Mouse (Mus musculus): ENCODE measurements around the gene Golga2. TPM values are rescaled to one million over a fixed set of nuclear protein-coding genes. Genes with fewer than 3 reads are reported as not detected.

Golga2 gene
- total RNA-seq, 2 experiments from 2014 or later = 73.8 to 86.1 TPM

DNA sequence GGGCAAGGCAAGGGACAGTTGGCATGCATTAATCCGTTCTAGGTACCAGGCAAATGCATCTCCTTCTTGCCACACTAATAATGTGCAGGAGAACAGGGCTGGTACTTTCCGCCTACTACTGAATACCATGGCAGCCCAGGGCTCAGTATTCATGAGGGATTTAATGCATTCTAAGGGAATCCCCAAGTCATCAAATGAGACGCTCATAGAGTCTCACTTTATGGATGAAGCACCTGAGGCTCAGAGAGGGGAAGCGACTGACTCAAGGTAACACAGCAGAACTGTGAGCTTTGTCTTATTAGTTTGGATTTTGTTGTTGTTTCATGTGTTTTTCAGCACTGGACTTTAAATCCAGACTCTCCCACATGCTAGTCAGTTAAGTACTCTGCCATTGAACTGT is 54.9 kb downstream of the Golga2 start:
- no peak for DNase-seq (ENCODE audit: low spot score in 2 of 2)

DNA sequence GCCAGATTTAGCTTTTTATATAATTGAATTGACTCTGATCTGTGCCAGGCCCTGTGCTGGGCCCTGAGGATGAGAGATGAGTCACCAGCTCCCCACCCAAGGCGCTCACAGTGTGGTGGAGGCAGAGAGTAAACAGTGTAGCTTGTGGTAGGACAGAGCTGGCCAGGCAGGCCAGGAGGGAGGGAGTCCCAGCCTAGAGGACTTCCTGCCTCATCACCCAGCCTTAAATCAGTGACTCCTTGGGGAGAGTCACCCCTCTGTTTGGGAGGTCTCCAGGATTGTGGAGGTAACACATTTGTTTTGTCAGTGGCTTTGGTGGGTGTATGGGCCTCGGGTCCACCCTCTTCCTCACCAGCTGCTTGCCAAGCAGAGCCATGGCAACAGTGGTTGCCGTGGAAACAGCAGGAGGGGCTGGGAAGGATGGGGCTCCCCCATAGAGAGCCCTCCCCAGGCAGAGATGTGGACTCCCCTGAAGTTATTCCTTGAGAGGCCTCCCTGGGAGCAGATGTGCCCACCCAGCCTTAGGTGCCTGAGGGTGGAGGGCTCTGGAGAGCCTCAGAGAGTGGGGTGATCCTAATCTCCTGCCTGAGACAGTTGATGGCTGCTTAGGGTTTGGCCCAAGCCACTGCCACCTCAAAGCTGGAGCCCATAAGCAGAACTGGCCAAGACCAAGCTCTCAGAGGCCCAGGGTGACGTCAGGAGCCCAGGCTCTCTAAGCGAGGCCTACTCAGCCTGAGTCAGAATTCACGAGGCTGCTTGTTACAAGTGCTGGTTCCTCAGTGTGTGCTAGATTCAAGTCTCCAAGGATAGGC is 55.6 kb downstream of the Golga2 start:
- peak in 1 of 2 experiments; percentile 46 for DNase-seq (ENCODE audit: low spot score in 2 of 2)

DNA sequence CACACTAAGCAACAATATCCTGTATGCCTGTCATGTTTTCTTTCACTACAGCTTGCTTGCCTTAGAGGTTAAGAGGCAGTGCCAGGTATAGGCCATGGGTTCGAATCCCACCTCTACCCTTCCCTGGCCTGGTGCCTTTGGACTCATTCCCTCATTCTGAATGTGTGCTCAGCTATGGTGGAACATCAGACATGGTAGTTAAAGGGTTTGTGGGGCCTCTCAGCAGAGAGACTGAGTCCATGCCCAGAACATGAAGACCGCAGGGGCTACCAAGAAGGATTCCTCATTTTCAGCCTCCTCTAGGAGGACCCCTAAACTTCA is 56.1 kb downstream of the Golga2 start:
- no peak for DNase-seq (ENCODE audit: low spot score in 2 of 2)

DNA sequence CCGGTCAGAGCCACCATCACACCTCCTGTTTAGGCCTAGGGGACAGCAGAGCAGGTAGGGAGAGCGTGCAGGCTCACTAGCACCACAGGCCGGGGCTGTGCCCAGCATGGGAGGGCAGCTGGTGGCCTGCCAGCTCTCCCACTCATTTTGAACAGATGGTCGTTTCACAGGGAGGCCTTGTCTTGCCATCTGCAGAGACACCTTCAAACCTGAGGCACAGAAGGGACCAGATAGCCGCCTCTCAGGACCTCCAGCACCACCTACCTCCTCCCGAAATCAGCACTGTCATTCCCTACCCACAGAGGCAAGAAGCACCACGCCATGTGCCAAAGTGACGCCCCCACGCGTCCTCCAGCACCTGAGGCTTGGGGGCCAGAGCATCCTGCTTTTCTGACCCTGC is 56.9 kb downstream of the Golga2 start:
- peak in 1 of 2 experiments; percentile 37 for DNase-seq (ENCODE audit: low spot score in 2 of 2)

DNA sequence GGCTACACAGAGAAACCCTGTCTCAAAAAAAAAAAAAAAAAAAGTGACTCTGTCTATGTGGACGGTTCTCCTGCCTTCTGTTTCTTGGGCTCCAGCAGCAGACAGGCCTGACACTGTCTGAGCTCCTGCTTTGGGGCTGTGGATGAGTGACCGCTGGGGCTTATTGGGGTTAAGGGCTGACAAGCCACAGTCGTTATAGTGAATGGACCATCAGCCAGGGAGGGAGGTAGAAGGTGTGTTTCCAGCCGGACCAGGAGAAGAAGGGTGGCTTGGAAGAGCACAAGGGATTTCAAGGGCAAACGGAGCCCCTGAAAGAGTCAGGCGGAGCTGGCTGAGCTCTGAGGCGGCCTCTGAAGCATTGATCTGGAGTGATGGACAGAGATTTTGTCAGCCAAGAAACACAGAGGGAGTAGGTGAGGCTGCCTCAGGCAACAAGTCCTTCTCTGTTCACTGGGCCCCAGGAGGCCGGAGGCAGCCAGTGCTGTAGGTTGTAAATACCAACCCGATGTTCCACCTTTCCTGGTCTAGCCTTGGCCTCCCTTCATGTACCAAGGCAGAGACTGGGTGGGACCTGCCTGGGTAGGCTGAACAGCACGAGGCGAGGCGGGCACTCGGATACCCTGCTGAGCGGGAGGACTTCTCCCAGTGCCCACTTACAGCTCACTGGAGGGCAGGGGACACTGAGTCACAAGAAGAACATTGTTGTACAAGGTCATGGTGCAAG is 57.6 kb downstream of the Golga2 start:
- DNase-seq (ENCODE audit: low spot score in 2 of 2) = no peak

DNA sequence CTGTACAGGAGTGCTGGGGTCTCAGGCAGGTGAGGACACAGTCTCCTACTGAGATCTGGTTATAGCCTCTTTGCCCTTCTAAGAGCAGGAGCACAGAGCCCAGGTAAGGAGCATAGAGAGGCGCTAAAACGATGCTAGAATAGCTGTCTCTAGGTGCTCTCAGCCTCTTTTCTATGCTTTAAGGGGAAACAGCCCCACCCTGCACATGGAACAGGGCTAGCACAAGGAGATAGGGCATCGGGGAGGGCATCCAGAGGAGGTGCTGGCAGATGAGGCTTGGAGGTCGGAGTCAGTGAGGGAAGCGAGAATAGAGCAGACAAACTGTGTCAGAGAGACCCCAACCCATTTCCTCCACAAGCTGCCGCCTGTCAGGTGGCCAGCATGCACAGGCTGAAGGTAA is 59.8 kb downstream of the Golga2 start:
- DNase-seq (ENCODE audit: low spot score in 2 of 2) = no peak

DNA sequence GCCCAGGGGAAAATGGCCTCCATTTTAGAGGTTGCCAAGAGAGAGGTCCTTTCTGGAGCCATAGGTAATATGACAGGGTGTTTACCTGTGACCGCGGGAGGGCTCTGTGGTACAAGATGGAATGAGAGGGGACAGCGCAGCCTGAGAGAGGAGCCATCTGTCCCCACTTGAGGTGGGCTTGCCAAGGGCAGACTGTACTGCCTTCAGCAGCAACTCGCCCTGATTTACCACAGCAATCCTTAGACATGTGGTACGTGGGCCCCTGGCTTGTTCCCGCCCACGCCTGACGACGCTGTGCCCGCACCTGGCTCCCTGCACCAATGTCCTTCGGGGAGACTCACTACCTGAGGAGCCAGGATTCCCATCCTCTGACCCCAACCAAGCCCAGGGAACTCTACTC is 61.1 kb downstream of the Golga2 start:
- peak in 1 of 2 experiments; percentile 31 for DNase-seq (ENCODE audit: low spot score in 2 of 2)

- DNase-seq (ENCODE audit: low spot score in 2 of 2) = no peak
These were observed 62.6 kb downstream of the Golga2 start for GRCm38 (mm10) chr2:32349625-32350255.

DNA sequence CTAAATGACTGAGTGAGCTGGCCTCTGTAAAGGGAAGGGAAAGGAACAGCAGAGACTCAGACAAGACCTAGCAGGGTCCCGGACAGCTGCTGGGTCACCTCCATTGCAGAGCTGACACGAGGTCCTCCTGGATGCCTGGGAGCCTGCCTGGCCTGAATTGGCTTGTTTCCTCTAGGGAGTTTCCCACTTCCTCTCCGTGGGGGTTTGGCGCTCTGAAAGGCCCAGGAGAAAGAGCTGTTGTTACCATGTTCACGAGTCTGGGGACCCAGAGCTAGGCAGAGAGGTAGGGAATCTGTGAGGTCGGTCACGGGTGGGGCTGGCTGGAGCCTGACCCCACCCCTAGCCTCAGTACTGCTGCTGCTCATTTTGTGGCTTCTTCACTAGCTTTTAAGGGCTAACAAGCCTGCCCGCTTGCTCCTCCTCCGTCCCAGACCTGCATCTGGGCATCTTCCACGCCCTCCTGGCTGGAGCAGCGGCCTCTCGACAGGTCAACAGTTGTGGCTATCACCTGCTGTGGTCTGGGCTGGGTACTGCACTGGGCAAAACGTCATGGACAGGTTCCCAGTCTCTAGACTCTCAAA is 63.4 kb downstream of the Golga2 start:
- no peak for DNase-seq (ENCODE audit: low spot score in 2 of 2)

DNA sequence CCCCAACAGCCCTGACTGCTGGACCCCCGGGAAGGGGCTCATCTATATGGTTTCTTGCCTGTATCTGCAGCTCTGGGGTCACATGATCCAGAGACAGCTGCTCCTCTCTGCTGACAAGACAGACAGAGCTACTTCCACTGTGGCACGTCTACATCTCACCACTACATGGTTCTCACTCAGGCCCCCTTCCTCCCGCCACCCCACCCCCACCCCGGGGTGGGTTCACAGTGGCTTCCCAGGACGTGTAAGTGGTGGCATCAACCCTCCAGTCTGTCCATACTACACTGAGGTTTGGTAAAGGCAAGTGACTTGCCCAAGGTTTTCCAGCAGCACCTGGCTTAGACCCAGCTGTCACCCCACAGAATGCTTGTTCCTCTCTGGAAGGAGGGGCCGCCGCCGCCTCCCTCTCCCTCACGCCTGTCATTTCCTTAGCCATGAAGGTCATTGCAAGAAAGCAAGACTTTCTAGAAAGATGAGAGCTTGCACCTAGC is 64.3 kb downstream of the Golga2 start:
- DNase-seq (ENCODE audit: low spot score in 2 of 2) = peak in 1 of 2 experiments; percentile 32

- peak in 1 of 2 experiments; percentile 49 for DNase-seq (ENCODE audit: low spot score in 2 of 2)
These were observed 65.2 kb downstream of the Golga2 start, which contains the start of gene Ciz1 for GRCm38 (mm10) chr2:32352151-32353006. Ciz1 (plus strand) TSS chr2:32352327.

GRCm38 (mm10) chr2:32353007-32353542 is 65.9 kb downstream of the Golga2 start, which contains the start of gene Dnm1:
Dnm1 (minus strand) TSS chr2:32353338.
- DNase-seq (ENCODE audit: low spot score in 2 of 2) = peak; percentile 94 to 95

DNA sequence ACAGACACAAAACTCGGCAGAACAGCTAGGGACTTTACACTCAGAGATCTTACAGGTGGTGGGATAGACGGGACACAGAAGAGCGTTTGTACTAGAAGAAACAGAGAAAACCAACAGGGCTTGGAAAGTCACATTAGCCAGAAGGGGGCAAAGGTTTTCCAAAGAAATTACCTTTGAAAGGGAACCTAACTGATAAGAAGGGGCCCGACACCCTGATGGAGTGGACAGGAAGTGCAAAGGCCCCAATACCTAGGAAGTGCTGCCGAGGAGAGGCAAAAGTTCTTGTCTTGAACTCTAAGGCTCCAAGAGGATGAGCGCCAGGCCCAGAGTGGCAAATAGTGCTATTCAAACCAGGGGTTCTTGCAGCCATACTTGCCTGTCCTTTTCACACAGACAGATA is 66.7 kb downstream of the Golga2 start:
- DNase-seq (ENCODE audit: low spot score in 2 of 2) = no peak

DNA sequence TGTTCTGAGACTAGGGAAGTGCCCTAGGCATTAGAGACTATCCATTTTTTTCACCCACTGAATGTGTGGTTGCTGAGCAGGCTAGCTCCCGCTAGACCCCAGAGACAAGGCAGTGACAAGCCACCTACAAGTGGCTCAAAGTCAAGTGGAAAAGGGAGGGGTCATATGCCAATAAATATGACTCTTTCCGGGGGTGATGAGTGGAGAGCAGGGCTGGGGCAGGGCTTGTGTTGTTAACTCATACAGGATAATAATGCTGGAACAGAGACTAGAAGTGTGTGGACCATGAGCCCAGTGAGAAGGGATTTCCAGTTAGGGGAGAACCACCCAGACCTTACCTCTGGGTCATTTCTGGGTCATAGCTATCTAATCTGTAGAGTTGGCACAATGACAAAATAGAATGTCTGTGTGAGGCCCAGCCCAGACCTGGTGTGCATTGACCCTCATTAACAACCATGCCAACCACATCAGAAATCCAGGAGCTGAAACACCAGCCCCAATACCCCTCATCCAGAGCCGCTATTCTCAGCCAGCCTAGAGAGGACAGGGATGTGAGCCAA is 67.2 kb downstream of the Golga2 start:
- no peak for DNase-seq (ENCODE audit: low spot score in 2 of 2)

DNA sequence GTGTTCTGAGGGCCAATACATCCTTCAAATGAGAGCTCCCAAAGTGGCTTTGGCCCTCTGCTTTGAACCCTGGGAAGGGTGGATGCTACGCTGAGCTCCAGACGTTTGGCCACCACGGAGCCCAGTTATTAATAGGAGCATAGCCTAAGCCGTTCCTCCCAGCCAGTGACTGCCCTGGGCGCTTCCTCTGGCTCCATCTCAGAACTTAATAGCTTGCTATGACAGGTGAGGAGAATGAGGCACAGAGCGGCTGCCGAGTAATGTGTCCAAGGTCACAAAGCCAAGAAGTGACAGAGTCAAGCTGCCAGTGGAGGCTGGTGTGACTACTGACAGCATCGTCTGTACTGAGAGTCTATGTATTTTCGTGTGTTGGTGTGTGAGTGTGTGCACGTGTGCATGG is 69.0 kb downstream of the Golga2 start:
- DNase-seq (ENCODE audit: low spot score in 2 of 2) = no peak

Small RNA genes within 50 kb of the gene (microRNA-seq; reads per million reads assigned to microRNA genes)
- gene Gm23363 (0 reads per million in 2 experiments), gene Mir199b (0.28 to 1.6 reads per million in 2 experiments)

Other genes starting within 250 kb of the Golga2 start
- 1 to 10 TPM; 2.4 to 2.7 TPM for gene Fam78a, start 202.5 kb upstream of the Golga2 start, total RNA-seq (2021)
- 10 to 100 TPM; 20.2 to 21.5 TPM for gene Plpp7, start 191.9 kb upstream of the Golga2 start, total RNA-seq (2021)
- 100 to 1,000 TPM; 253 to 268 TPM for gene Prrc2b, start 136.3 kb upstream of the Golga2 start, total RNA-seq (2021)
- gene Pomt1, start 50.8 kb upstream of the Golga2 start, total RNA-seq (2021) = 10 to 100 TPM; 22.4 to 23.6 TPM
- 10 to 100 TPM; 55.5 to 59.2 TPM for gene Uck1, start 27.2 kb upstream of the Golga2 start, total RNA-seq (2021)
- gene Swi5, start 691 bp downstream of the Golga2 start, total RNA-seq (2021) = 100 to 1,000 TPM; 210 to 223 TPM
- gene Ciz1, start 64.9 kb downstream of the Golga2 start, total RNA-seq (2021) = 10 to 100 TPM; 67.3 to 69.5 TPM
- 1,000 to 10,000 TPM; 1,139 to 1,143 TPM for gene Dnm1, start 66.0 kb downstream of the Golga2 start, total RNA-seq (2021)
- gene 1110008P14Rik, start 94.6 kb downstream of the Golga2 start, total RNA-seq (2021) = 100 to 1,000 TPM; 181 to 189 TPM
- 1 to 10 TPM; 2.0 to 2.9 TPM for gene Lcn2, start 100.9 kb downstream of the Golga2 start, total RNA-seq (2021)
- 10 to 100 TPM; 36.6 to 40.3 TPM for gene Ptges2, start 108.5 kb downstream of the Golga2 start, total RNA-seq (2021)
- gene Naif1, start 163.1 kb downstream of the Golga2 start, total RNA-seq (2021) = 1 to 10 TPM; 3.7 to 4.1 TPM
- gene Slc25a25, start 164.1 kb downstream of the Golga2 start, total RNA-seq (2021) = 10 to 100 TPM; 45.5 to 50.3 TPM
- gene Fam102a, start 247.9 kb downstream of the Golga2 start, total RNA-seq (2021) = 10 to 100 TPM; 50.2 to 52.9 TPM

Data from layer of hippocampus, postnatal 14 days (tissue).